Mouse (Mus musculus) neural tube, embryonic 13.5 days (tissue): ENCODE data around the gene Gls. TPM values are rescaled to one million over a fixed set of nuclear protein-coding genes. Genes with fewer than 3 reads are reported as not detected.

Experiments used
- ATAC-seq: fragments of 200-750 bp; cut with Nextera tagmentation; 2 replicates; pipeline ENCODE4 v1.8.0; 2017; ENCODE audit warnings: low read depth, mild to moderate bottlenecking, moderate TSS enrichment, moderate library complexity
- H3K27ac ChIP-seq: fragments of 300-500 bp; sonication (generic); replicated peaks from 2 replicates; pipeline ENCODE4 v1.5.1; 2015; ENCODE audit warnings: moderate library complexity, mild to moderate bottlenecking, inconsistent platforms
- H3K27me3 ChIP-seq: fragments of 300-500 bp; sonication (generic); 2 replicates; pipeline ENCODE4 v1.6.1; 2015; ENCODE audit warnings: mild to moderate bottlenecking, inconsistent platforms
- H3K36me3 ChIP-seq: fragments of 300-500 bp; sonication (generic); 2 replicates; pipeline ENCODE4 v1.6.1; 2015; ENCODE audit warnings: mild to moderate bottlenecking, inconsistent platforms
- H3K4me1 ChIP-seq: fragments of 300-500 bp; sonication (generic); replicated peaks from 2 replicates; pipeline ENCODE4 v1.6.1; 2015; ENCODE audit warnings: inconsistent platforms
- H3K4me2 ChIP-seq: fragments of 300-500 bp; sonication (generic); 2 replicates; pipeline ENCODE4 v1.6.1; 2015; ENCODE audit warnings: inconsistent platforms, mild to moderate bottlenecking, moderate library complexity
- H3K4me3 ChIP-seq: fragments of 300-500 bp; sonication (generic); 2 replicates; pipeline ENCODE4 v1.5.1; 2015; ENCODE audit warnings: mild to moderate bottlenecking, inconsistent platforms
- H3K9ac ChIP-seq: fragments of 300-500 bp; sonication (generic); 2 replicates; pipeline ENCODE4 v1.6.1; 2015; ENCODE audit warnings: moderate library complexity, mild to moderate bottlenecking, inconsistent platforms
- H3K9me3 ChIP-seq: fragments of 300-500 bp; sonication (generic); 2 replicates; pipeline ENCODE4 v1.6.1; 2016; ENCODE audit warnings: inconsistent platforms
- WGBS: fragments of 180-500 bp; shearing (Covaris S2); methylation state at CpG from one replicate; pipeline ENCODE4 v1.1.7; 2015; 5-methylcytosine and 5-hydroxymethylcytosine counted together
- polyA plus RNA-seq: library from polyadenylated mRNA; unstranded; fragments of >200 nt; fragmentation: Nextera tagmentation; extraction: Ambion mirVana; gene quantifications from 2 replicates; pipeline ENCODE4 v1.2.1, GENCODE M21; 2015

Gene Gls
- 29.9 and 32.6 TPM in 2 replicates for polyA plus RNA-seq

DNA sequence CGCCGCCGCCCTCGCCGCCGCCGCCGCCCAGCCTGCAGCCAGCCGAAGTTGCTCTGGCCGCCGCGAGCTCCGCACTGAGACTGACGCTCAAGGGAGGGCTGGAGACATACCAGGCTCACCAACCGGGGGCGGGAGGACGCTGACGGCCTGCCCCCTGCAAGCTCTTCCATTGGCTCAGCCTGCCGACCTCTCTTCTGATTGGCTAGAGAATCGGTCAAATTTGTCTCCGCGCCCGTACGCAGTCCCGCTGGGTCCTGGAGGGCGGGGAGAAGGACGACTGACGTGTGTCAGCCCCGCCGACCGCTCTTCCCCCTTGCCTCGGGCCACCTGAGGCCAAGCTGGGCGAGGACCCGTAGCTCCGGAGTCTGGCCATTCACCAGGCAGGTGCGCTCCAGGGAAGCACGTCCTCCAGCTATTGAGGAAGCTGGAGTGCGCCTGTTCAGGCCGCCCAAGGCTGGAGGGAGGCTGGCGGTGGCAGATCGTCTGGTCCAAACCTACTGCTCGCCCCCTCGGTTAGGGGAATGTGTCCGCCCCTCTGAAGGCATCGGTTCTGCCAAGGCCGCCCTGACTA is at the start of gene Gls:
TSS of gene Gls (minus strand) at position 90 of the 571 bp plus-strand sequence.
- H3K9me3 ChIP-seq: no peaks in the 10 kb centered on the region
- peak; percentile 99 for ATAC-seq
- peaks cover 21% of the 10 kb centered on the region for H3K4me1 ChIP-seq
- WGBS: 0% methylated on average over 39 of the region's 46 CpGs
- H3K36me3 ChIP-seq: no peaks in the 10 kb centered on the region
- peak within 1 kb of the TSS; percentile 97 for H3K27ac ChIP-seq
- H3K27me3 ChIP-seq: peaks cover 2% of the 10 kb centered on the region; the same call in 1 of the 2 replicates
- peak within 1 kb of the TSS; percentile 65 for H3K4me2 ChIP-seq
- H3K4me3 ChIP-seq: peak within 1 kb of the TSS; percentile 94
- peak within 1 kb of the TSS; percentile 96 for H3K9ac ChIP-seq

DNA sequence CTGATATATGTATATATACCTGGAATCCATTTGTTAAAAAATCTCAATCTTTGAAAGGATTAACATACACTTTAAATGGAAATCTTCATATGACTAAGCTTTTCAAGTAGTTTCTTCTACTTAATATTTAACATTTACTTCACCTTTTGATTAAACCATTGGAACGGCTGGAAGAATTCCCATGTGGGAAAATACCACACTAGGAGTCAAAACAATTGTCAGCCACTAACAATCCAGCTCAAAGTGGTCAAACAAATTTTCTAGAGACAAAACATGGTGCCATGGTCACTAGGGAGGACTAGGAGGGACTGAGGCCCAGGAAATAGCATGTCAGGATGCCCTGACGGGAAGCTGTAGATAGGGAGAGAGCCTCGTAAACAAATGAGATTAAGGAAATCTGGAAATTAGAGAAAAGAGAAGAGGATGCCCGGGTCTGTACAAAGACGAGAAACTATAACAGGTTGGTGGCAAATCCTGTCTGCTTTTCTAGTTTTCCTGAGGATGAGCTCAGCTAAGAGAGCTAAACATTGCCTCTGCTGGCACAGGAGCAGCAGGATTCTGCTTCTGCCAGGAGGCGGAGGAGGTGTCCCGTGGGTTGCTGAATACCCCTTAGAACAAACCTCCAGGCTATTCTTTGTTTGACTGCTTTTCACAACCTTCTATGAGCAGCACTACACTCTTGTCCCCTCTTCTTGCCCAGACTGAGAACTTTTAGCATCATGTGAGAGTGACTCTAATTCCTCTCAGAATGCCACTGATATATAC is 47.0 kb upstream of the Gls start:
- H3K4me1 ChIP-seq: 0 out of 2 replicates have a peak, but pooled peaks cover 8% of the 10 kb centered on the region
- no peaks in the 10 kb centered on the region for H3K27me3 ChIP-seq
- 63% methylated on average over 7 of the region's 7 CpGs for WGBS
- H3K9me3 ChIP-seq: no peaks in the 10 kb centered on the region
- H3K27ac ChIP-seq: no peak overlapping the region
- no peak overlapping the region for H3K4me3 ChIP-seq
- no peaks in the 10 kb centered on the region for H3K36me3 ChIP-seq
- no peak for ATAC-seq
- no peak overlapping the region for H3K4me2 ChIP-seq
- H3K9ac ChIP-seq: no peak overlapping the region

DNA sequence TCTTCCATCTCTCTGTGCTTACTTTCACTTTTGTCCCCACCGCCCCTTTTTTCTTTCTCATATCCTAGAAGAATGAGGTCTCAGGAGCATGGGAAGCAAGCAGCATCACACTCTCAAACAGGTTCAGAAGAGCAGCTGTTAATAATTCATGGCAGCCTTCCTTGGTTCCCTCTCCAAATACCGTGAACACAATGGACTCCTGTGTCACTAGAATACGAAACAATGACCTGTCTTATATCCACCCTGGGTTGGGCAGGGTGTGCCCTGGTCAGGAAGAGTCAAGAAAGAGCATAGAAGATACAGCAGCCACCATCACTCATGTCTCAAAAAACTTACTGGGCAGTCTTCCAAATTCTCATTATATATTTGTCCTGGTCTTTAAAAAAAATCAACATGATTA is 46.3 kb upstream of the Gls start:
- H3K36me3 ChIP-seq: no peaks in the 10 kb centered on the region
- H3K9ac ChIP-seq: no peak overlapping the region
- no peaks in the 10 kb centered on the region for H3K9me3 ChIP-seq
- ATAC-seq: no peak
- no peaks in the 10 kb centered on the region for H3K27me3 ChIP-seq
- H3K4me3 ChIP-seq: no peak overlapping the region
- no peak overlapping the region for H3K4me2 ChIP-seq
- H3K27ac ChIP-seq: no peak overlapping the region
- H3K4me1 ChIP-seq: 0 out of 2 replicates have a peak, but pooled peaks cover 8% of the 10 kb centered on the region
- WGBS: 55% methylated on average over 3 of the region's 3 CpGs

DNA sequence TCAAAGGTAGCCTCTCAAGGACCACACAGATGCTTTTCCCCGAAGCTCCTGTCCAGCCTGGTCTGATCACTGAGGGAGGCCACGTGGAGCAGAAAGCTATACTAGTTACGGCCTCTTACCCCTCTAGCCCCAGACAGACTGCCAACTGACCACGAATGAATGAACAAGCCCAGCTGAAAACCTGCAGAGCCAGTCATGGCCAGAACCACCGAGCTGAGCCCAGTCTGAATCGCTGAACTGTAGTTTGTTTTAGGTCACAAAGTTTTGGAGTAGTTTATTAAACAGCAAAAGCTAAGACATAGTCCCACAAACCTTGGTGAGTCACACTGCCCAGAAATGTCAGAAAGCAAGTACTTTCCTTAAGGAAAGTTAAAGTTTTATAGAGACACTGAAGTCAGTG is 45.0 kb upstream of the Gls start:
- Histone ChIP-seq H3K4me3 (no peak overlapping the region), H3K27me3 (no peaks in the 10 kb centered on the region), H3K4me1 (0 out of 2 replicates have a peak, but pooled peaks cover 8% of the 10 kb centered on the region), H3K4me2 (no peak overlapping the region), H3K27ac (no peak overlapping the region), H3K9ac (no peak overlapping the region), H3K9me3 (no peaks in the 10 kb centered on the region), H3K36me3 (no peaks in the 10 kb centered on the region)
- 71% methylated on average over 6 of the region's 6 CpGs for WGBS
- ATAC-seq: no peak

DNA sequence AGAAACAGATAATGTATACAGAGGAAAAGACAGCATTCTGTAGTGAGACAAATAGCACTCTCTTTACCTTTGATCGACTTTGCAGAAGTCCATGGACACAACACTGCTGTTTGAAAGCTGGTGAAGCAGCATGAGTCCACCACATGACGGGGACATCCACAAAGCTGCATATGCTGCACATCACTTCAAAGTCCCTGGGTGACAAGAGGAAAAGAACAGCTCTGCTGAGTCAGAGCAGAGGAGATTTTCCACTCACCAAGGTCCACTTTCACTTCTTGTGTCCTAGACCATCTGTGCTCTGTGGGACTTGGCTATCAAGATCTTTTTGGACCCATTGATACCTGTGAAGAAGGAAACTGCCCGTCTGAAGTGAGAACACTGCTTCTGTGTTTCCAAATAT is 41.2 kb upstream of the Gls start:
- H3K4me2 ChIP-seq: no peak overlapping the region
- no peak for ATAC-seq
- no peak overlapping the region for H3K27ac ChIP-seq
- H3K4me3 ChIP-seq: no peak overlapping the region
- 79% methylated on average over 3 of the region's 3 CpGs for WGBS
- no peaks in the 10 kb centered on the region for H3K9me3 ChIP-seq
- 0 out of 2 replicates have a peak, but pooled peaks cover 2% of the 10 kb centered on the region for H3K4me1 ChIP-seq
- H3K27me3 ChIP-seq: no peaks in the 10 kb centered on the region
- H3K36me3 ChIP-seq: no peaks in the 10 kb centered on the region
- no peak overlapping the region for H3K9ac ChIP-seq

DNA sequence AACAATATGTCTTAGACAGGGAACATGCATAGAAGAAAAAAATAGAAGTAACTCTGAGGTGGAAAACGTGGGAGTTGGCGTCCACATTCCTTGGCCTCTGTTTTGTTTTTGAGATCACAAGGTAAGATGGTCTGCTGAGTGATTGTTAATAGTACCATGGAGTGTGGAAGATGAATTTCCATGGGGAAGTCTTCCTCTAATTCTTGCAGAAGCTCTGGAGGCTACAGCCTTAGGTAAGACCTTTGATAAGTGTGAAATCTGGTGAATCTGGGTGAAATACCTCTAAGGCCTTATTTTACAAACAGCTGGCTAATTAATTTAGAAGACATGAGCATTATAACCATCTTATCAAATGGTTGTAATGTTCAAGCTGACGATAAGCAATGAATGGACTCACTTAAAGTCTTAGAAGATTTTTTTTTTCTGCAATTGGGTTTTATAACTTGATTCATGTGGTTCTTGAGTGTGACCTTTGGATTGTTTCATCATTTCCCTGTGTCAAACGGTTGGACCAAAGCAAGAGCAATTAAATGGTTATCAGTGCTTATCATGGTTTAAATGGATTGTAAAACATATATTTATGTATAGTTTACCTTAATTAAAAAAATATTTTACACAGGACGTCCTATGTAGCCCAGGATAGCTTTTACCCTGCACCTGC is 39.1 kb upstream of the Gls start:
- ATAC-seq: no peak
- no peak overlapping the region for H3K9ac ChIP-seq
- no peaks in the 10 kb centered on the region for H3K4me1 ChIP-seq
- H3K36me3 ChIP-seq: no peaks in the 10 kb centered on the region
- WGBS: 80% methylated on average over 5 of the region's 5 CpGs
- H3K27me3 ChIP-seq: no peaks in the 10 kb centered on the region
- no peak overlapping the region for H3K4me2 ChIP-seq
- no peak overlapping the region for H3K4me3 ChIP-seq
- H3K27ac ChIP-seq: no peak overlapping the region
- no peaks in the 10 kb centered on the region for H3K9me3 ChIP-seq

DNA sequence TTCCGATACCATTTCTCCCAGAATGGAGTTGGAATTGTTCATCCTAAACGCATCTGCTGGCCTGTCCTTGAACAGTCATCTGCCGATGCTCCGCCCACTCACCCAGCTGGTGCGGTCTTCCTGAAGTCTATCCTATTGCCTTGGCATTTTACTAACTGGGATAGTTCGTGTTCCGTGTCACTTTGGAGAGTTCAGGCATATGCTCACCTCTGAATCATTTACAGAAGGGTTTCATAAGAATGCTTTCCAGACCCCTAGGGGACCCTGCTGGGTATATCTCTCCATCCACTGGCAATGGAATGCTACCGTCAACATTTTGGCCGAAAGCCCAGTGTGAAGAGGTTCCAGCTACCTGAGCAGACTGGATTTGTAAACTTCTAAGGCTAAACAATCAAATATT is 37.3 kb upstream of the Gls start:
- no peak overlapping the region for H3K9ac ChIP-seq
- no peaks in the 10 kb centered on the region for H3K9me3 ChIP-seq
- WGBS: 84% methylated on average over 9 of the region's 9 CpGs
- H3K4me2 ChIP-seq: no peak overlapping the region
- no peaks in the 10 kb centered on the region for H3K27me3 ChIP-seq
- ATAC-seq: no peak
- no peaks in the 10 kb centered on the region for H3K36me3 ChIP-seq
- no peaks in the 10 kb centered on the region for H3K4me1 ChIP-seq
- H3K27ac ChIP-seq: no peak overlapping the region
- H3K4me3 ChIP-seq: no peak overlapping the region

DNA sequence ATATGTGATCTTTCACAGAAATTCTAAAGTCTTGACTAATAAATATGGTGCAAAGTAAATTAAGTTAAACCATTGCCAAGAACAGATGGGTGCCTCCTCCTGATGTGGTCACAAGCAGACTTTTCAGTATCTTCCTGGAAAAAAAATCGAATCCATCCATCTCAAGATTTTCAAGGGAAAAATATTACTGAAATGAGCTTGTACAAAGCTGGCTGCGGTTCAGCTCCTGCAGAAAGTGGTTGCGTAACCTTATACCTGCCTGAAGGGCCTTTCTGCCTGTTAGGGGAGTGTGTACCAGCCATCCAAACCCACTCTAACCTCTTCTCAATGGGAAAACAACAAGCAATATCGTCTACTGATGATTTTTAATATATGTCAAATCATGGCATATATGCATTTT is 36.6 kb upstream of the Gls start:
- no peak overlapping the region for H3K4me2 ChIP-seq
- WGBS: 85% methylated on average over 4 of the region's 4 CpGs
- no peak for ATAC-seq
- H3K27me3 ChIP-seq: no peaks in the 10 kb centered on the region
- H3K4me1 ChIP-seq: no peaks in the 10 kb centered on the region
- H3K27ac ChIP-seq: no peak overlapping the region
- no peak overlapping the region for H3K9ac ChIP-seq
- H3K9me3 ChIP-seq: no peaks in the 10 kb centered on the region
- H3K4me3 ChIP-seq: no peak overlapping the region
- H3K36me3 ChIP-seq: no peaks in the 10 kb centered on the region

DNA sequence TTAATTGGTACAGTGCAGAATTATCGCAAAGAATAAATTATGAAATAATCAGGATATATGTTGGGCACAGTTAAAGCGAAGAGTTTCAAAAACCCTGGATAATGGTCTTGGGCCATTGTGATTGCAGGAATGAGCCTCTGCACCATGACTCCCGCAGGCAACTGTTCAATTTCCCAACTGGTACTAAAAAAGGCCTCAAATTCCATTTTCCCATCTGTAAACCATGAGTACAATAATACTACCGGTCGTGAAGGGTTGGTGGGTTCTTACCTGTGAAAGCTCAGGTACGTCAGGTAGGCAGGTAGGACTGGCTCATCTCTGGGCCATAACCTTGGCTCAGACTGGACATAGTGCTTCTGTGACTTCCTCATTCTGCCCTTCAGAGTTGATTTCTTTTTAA is 35.0 kb upstream of the Gls start:
- H3K4me2 ChIP-seq: no peak overlapping the region
- H3K4me1 ChIP-seq: no peaks in the 10 kb centered on the region
- WGBS: 95% methylated on average over 6 of the region's 6 CpGs
- H3K27me3 ChIP-seq: no peaks in the 10 kb centered on the region
- no peaks in the 10 kb centered on the region for H3K9me3 ChIP-seq
- no peak for ATAC-seq
- no peak overlapping the region for H3K9ac ChIP-seq
- H3K4me3 ChIP-seq: no peak overlapping the region
- H3K27ac ChIP-seq: no peak overlapping the region
- H3K36me3 ChIP-seq: no peaks in the 10 kb centered on the region

DNA sequence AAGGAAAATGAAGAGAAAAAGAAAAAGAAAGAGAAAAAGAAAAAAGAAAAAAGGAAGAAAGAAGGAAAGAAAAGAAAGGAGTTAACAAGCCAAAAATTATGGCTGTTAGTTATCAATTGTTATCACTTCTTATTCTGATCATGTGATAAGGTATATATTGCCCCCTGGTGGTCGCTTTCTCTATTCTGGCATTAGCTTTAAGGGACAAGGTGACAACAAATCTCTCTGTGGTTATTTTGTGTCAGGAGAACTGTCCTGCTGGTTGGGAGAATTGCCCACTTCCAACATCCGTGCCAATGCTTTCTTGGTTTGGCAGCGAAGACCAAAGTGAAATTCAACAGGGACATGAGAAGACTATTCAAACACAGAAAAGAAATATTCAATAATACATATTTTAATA is 34.6 kb upstream of the Gls start:
- no peak overlapping the region for H3K4me3 ChIP-seq
- no peaks in the 10 kb centered on the region for H3K4me1 ChIP-seq
- H3K4me2 ChIP-seq: no peak overlapping the region
- no peaks in the 10 kb centered on the region for H3K9me3 ChIP-seq
- H3K9ac ChIP-seq: no peak overlapping the region
- ATAC-seq: no peak
- H3K27ac ChIP-seq: no peak overlapping the region
- no peaks in the 10 kb centered on the region for H3K36me3 ChIP-seq
- H3K27me3 ChIP-seq: no peaks in the 10 kb centered on the region
- WGBS: 51% methylated on average over 3 of the region's 3 CpGs

DNA sequence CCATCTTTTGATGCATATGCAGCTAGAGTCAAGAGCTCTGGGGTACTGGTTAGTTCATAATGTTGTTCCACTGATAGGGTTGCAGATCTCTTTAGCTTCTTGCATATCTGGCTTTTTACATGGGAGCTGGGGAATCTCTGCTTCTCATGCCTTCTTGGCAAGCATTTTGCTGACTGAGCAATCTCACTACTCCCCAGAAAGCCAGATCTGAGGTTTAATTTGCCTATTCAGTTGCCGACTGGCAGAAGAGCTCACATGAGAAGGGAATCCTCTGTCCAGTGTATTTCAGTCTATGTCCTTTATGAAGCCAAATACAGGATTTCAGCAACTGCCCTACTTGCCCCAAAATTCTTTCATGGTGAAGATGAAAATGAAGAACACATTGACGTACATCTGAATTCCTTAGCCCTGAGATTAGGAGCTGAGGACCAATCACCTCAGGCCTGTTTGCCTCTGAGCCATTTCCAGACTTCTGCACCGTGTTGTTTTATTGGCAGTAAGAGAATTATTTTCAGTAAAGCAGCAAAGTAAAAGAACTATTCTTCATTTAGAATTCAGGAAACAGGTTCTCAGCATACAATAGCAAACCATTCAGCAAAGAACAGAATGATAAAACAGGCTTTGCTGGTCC is 33.0 kb upstream of the Gls start:
- no peak overlapping the region for H3K4me3 ChIP-seq
- no peak overlapping the region for H3K4me2 ChIP-seq
- H3K9ac ChIP-seq: no peak overlapping the region
- H3K36me3 ChIP-seq: no peaks in the 10 kb centered on the region
- H3K4me1 ChIP-seq: no peaks in the 10 kb centered on the region
- ATAC-seq: no peak
- no peaks in the 10 kb centered on the region for H3K27me3 ChIP-seq
- no peaks in the 10 kb centered on the region for H3K9me3 ChIP-seq
- no peak overlapping the region for H3K27ac ChIP-seq
- WGBS: 87% methylated on average over 3 of the region's 3 CpGs

DNA sequence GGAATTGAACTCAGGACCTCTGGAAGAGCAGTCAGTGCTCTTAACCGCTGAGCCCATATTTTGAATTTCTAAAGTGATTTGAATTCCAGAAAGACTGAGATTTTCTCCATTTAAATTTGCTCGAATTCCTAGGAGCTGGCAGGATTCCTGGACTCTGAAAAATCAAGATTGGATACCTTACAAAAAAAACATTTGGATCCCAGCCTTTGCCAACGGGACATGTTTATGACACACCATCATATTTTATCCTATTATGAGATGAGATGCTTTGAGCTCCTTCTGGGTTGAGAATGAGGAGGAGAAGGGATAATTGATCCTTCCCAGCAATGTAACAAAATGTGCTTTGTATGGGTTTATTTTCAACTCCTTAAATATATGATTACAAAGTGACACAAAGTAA is 31.3 kb upstream of the Gls start:
- Histone ChIP-seq H3K4me3 (no peak overlapping the region), H3K27me3 (no peaks in the 10 kb centered on the region), H3K4me2 (no peak overlapping the region), H3K27ac (no peak overlapping the region), H3K9me3 (no peaks in the 10 kb centered on the region), H3K4me1 (no peaks in the 10 kb centered on the region), H3K36me3 (no peaks in the 10 kb centered on the region), H3K9ac (no peak overlapping the region)
- ATAC-seq: no peak
- 75% methylated on average over 3 of the region's 3 CpGs for WGBS
